Mouse (Mus musculus) brain, adult 2 months (tissue): ENCODE data around the gene Colgalt2.
"Not testable (repeated sequence)": the region's sequence is repeated elsewhere in the genome, so short reads cannot be mapped to it uniquely, and the experiment has no call there.

Experiments used
- DNase-seq: peaks from one replicate; pipeline ENCODE4 v3.0.0; 2011; ENCODE audit warnings: low read depth, low spot score

Colgalt2 gene

GRCm38 (mm10) chr1:152399790-152400555, at the start of gene Colgalt2:
Gene Colgalt2, plus strand, starts transcription at chr1:152399830.
- DNase-seq, result peak; percentile 61

GRCm38 (mm10) chr1:152356721-152357120, 42.9 kb upstream of the Colgalt2 start:
- DNase-seq, result peak; percentile 34

- peak; percentile 47 for DNase-seq
Measured at GRCm38 (mm10) chr1:152368311-152369088, 31.1 kb upstream of the Colgalt2 start.

GRCm38 (mm10) chr1:152369139-152369538, 30.5 kb upstream of the Colgalt2 start:
- DNase-seq, result peak; percentile 95

- DNase-seq, result no peak
Measured at GRCm38 (mm10) chr1:152378311-152378710, 21.3 kb upstream of the Colgalt2 start.

GRCm38 (mm10) chr1:152384589-152384988, 15.0 kb upstream of the Colgalt2 start:
- DNase-seq, result no peak

- DNase-seq, result not testable (repeated sequence)
Measured at GRCm38 (mm10) chr1:152385693-152386092, 13.9 kb upstream of the Colgalt2 start.

- DNase-seq, result peak; percentile 92
Measured at GRCm38 (mm10) chr1:152386188-152386835, 13.3 kb upstream of the Colgalt2 start, which contains the start of gene Tsen15. Gene Tsen15, minus strand, starts transcription at chr1:152386688.

GRCm38 (mm10) chr1:152389271-152389670, 10.4 kb upstream of the Colgalt2 start:
- DNase-seq, result peak; percentile 43

GRCm38 (mm10) chr1:152394137-152394536, 5.5 kb upstream of the Colgalt2 start:
- peak; percentile 78 for DNase-seq

- DNase-seq, result no peak
Measured at GRCm38 (mm10) chr1:152394956-152395515, 4.6 kb upstream of the Colgalt2 start.

- no peak for DNase-seq
Measured at GRCm38 (mm10) chr1:152398708-152399107, 922 bp upstream of the Colgalt2 start.

GRCm38 (mm10) chr1:152400556-152401540, 1.2 kb downstream of the Colgalt2 start:
- peak; percentile 72 for DNase-seq

GRCm38 (mm10) chr1:152407021-152407946, 7.7 kb downstream of the Colgalt2 start:
- DNase-seq, result no peak

- DNase-seq, result no peak
Measured at GRCm38 (mm10) chr1:152409356-152409755, 9.7 kb downstream of the Colgalt2 start.

- peak; percentile 92 for DNase-seq
Measured at GRCm38 (mm10) chr1:152410657-152411056, 11.0 kb downstream of the Colgalt2 start.

- no peak for DNase-seq
Measured at GRCm38 (mm10) chr1:152413116-152413515, 13.5 kb downstream of the Colgalt2 start.

- DNase-seq, result no peak
Measured at GRCm38 (mm10) chr1:152413961-152414360, 14.3 kb downstream of the Colgalt2 start.

- DNase-seq, result peak; percentile 16
Measured at GRCm38 (mm10) chr1:152414451-152414850, 14.8 kb downstream of the Colgalt2 start.
